Mouse (Mus musculus): ENCODE results near the gene Clic1.

The Clic1 gene

DNA sequence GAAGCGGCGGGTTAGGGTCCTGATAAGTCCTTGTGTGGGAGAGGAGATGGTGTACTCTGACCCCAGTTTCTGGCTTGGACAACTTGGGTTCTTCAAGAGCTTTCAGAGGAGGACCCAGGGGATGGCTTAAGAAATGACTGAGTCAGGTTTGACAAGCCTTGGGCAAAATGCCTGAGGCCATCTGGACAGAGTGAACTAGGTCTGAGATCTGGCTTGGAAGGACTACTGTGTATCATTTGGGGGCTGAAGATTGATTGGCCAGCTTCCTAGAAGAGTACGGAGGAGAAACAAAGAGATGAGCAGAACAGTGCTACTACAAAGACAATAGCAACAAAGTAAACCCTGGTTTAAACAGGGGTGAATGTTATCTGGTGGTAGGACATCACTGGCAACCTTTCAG lies 13.7 kb downstream of the Clic1 start:
- no peak for DNase-seq (ENCODE audit: low read depth, low spot score)

GRCm38 (mm10) chr17:35064378-35064877 lies 14.7 kb downstream of the Clic1 start:
- no peak for DNase-seq (ENCODE audit: low read depth, low spot score)

DNA sequence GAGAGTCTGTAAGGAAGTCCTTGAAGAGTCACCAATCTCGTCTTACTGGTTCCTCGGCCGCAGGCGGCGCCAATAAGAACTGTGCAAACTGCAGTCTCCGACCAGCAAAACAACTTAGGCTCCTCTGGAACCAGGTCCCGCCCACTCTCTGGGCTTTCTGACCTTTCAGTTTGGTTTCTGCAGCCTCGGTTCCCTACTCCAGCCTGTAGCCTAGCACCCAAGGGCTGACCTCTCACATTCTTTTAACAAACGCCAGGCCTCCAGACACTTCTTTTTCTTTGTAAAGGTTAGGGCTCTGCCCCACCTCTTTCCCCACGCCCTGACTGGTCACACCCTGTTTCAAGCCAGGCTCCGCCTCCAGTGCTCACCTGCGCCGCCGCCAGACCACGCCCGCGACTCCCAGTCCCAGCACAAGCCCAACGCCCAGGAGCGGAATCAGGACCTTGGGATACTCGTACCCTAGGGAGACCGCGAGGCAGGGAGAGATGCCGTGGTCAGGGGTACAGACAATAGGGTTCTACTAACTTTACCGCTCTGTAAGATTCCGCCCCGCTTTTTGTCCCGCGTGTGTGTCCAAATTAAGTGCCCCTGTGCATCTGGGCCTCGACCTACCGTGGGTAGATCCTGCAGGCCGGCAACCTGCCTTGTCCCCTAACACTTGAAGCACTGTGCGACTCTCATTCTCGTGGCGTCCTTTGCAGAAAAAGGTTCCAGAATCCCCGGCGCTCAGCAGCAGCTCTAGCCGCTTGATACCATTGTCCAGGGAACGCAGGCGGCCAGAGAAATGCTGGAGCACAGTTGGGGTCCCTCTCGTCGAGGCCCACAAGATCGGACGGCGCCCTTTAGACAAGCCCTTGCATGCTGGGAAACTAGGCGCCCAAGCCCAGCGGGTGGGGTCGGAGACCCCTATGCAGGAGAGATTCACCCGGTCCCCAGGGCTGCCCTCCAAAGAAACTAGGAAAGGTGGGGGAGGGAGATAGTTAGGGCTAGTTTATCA lies 15.5 kb downstream of the Clic1 start, which contains the start of gene Ly6g6c:
Ly6g6c (plus strand) TSS at position 438 of the 997 bp plus-strand sequence.
- DNase-seq (ENCODE audit: low read depth, low spot score), result peak; percentile 89

GRCm38 (mm10) chr17:35066084-35066483 lies 16.3 kb downstream of the Clic1 start, which contains the start of gene Mpig6b:
Gene Mpig6b (minus strand): TSS chr17:35066184.
- no peak for DNase-seq (ENCODE audit: low read depth, low spot score)

GRCm38 (mm10) chr17:35068213-35068914 lies 18.6 kb downstream of the Clic1 start:
- DNase-seq (ENCODE audit: low read depth, low spot score), result no peak

- no peak for DNase-seq (ENCODE audit: low read depth, low spot score)
Observed at GRCm38 (mm10) chr17:35070556-35071229, 20.9 kb downstream of the Clic1 start.

GRCm38 (mm10) chr17:35071454-35071853 lies 21.7 kb downstream of the Clic1 start:
- no peak for DNase-seq (ENCODE audit: low read depth, low spot score)

DNA sequence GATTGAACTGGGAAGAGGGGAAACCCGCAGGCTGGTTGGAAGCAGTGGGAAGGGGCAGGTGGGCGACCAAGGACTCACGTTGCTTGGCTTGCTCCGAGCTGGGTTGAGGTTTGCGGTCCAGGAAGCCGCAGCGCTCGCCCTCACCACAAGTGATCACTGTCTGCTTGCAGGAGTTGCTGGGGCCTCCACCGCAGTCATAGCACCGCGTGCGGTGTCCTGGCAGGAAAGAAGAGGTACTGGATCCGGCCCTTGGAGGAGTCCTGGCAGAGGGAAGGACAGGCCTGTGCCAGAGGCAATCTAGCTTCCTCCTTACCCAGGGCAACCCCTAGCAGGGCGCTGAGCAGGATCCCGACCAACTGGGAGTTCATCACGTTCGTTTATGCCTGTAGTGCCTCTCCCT lies 24.3 kb downstream of the Clic1 start:
- DNase-seq (ENCODE audit: low read depth, low spot score), result peak; percentile 33

- peak; percentile 81 for DNase-seq (ENCODE audit: low read depth, low spot score)
Observed at GRCm38 (mm10) chr17:35076507-35077176, 26.9 kb downstream of the Clic1 start, which contains the start of gene Ly6g6e. Gene Ly6g6e (plus strand): TSS chr17:35076902.

GRCm38 (mm10) chr17:35077285-35077684 lies 27.5 kb downstream of the Clic1 start:
- DNase-seq (ENCODE audit: low read depth, low spot score), result peak; percentile 43

GRCm38 (mm10) chr17:35077786-35078233 lies 28.0 kb downstream of the Clic1 start, which contains the start of gene Ly6g6d:
Gene Ly6g6d (minus strand): TSS chr17:35078065.
- DNase-seq (ENCODE audit: low read depth, low spot score), result no peak

DNA sequence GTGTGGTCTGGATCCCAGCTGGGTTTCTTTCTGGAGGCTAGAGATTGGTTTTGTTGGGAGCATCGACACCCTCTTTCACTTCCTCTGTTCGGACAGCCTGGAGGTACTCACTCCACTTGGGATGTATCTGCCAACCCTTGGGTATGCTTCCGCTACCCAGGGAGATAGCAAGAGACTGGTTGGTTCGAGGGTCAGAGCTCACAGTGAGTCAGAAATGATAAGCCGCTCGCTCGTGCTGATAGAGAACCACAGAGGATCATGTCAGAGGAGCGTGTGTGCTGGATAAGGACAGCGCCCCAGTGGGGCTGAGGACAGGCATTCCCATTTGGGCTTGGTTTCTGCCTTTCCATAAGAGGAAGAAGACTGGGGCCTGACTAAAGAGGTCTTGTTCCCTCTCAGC lies 30.0 kb downstream of the Clic1 start:
- DNase-seq (ENCODE audit: low read depth, low spot score), result no peak

DNA sequence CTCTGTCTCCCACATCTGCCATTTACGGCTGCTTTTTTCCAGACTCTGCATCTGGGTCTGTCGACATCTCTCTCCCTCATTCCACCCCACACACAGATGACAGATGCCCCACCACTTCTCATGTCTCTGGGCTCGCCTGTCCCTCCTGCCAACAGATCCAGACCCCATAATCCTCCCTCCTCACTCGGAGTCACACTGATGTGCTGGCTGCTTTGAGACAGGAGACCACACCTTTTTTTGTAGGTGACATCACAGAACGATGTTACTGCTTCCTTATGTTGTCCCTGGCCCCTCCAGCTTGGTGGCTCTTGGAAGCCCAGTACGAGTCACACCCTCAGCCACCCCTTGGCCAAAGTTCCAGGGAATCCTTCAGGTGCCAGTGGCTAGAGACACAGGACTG lies 30.5 kb downstream of the Clic1 start:
- no peak for DNase-seq (ENCODE audit: low read depth, low spot score)

GRCm38 (mm10) chr17:35080710-35081109 lies 30.9 kb downstream of the Clic1 start:
- DNase-seq (ENCODE audit: low read depth, low spot score), result no peak

GRCm38 (mm10) chr17:35082841-35083576 lies 33.2 kb downstream of the Clic1 start:
- no peak for DNase-seq (ENCODE audit: low read depth, low spot score)

GRCm38 (mm10) chr17:35083929-35084497 lies 34.2 kb downstream of the Clic1 start:
- no peak for DNase-seq (ENCODE audit: low read depth, low spot score)

GRCm38 (mm10) chr17:35085208-35085865 lies 35.6 kb downstream of the Clic1 start, which contains the start of gene Ly6g6f:
Gene Ly6g6f (minus strand): TSS chr17:35085610.
- DNase-seq (ENCODE audit: low read depth, low spot score), result no peak

- peak; percentile 48 for DNase-seq (ENCODE audit: low read depth, low spot score)
Observed at GRCm38 (mm10) chr17:35088151-35088550, 38.4 kb downstream of the Clic1 start.

All from ES-CJ7 (cell line).